Mouse (Mus musculus): ENCODE data around the gene Ereg.

DNA sequence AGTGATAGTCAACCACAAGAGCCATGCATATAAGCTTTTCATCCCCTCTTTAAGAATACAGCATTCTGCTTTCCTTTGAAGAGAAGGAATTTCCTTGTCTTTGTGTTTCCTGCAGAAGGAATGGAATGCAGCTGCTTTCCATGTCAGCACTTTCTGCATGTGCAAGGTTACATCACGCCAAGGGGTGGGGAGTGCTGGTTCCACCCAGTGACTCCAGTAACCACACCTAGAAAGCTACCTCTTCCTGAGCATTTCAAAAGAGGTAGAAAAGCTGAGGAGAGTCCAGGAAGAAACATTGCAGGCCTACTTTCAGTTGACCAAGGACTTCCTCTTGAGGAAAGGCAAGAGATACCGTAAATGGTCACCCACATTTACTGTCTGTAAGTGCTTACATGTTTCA lies 39.1 kb upstream of the Ereg start:
- TF ChIP-seq CTCF (conservative IDR thresholded peaks at IDR 0.05; ENCODE audit: insufficient read depth, insufficient read length, low read depth, low read length) (no peak), POLR2A (IDR thresholded peaks at IDR 0.05; ENCODE audit: low read depth, low read length) (no peak)
